Mouse (Mus musculus): ENCODE data around the gene Hist2h2ac.
"Not testable (repeated sequence)": the region's sequence is repeated elsewhere in the genome, so short reads cannot be mapped to it uniquely, and the experiment has no call there.

The Hist2h2ac gene

DNA sequence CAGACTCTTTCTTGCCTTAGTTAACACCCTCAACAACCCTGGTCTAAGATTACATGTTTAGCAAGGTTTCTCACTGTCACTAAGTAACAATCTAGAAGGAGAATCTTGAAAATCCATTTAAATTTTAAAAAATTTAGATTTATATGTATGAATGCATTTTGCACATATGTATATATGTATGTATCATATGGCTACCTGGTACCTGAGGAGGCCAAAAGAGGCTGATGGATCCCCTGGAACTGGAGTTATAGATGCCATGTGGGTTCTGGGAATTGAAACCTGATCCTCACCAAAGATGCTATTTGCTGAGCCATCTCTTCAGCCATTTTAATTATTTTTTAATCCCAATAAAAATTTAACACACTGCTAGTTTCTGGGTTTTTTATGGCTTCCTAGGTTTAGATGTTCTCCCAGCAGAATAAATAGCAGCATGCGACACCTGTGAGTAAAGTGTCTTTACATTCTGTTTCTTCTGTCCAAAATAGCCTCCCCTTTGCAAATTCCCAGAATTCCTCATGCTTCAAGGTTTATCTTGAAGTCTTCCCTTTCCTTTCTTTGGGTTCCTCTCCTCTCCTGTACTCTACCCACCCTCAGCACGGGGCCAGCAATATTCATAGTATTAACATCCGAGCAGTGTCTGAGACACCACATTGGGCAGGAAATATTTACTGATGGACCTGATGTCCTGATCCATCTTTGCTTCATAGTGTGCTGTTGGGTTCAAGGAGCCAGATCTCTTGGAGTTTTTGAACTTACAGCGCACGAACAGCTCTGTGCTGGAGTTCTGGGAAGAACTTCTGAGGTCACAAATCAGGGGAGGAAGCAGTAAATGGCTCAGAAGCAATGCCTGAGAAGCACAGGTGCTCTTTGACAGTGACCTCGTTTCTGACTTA is 27.7 kb upstream of the Hist2h2ac start:
- DNase-seq (ENCODE audit: low spot score), result no peak

DNA sequence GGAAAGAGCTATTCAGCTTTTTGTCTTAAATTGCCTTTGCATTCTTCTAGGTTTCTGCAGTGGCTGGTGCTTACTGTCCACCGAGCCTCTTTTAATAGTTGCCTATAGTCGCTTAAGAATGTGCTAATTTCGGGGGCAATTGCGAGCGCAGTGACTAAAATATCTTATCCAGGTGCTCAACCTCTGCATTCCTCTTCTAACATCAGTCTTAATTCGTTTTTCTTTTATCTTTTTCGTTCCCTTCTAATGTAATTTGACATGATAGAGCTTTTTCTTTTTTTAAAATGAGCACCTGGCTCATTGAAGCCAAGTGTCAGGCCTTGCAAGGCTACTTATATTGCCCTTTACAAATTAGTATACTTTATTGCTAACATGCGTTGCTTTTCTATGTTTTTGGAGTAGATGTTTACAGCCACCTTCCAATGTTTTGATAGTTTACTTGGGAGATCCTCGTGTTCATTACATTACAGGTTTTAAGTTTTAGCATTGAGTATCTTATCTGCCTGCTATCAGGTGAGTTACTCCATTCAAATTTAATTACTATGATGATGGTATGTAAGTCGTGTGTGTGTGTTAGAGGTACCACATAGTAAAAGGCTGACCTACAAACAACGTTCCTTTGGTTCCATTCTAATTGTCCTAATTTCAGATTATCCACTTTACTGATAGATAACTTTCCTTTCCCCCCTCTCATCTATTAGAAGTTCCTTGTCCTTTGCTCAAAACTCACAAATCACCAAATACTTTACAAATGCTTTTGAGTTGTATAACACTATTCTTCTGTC is 26.9 kb upstream of the Hist2h2ac start:
- no peak for DNase-seq (ENCODE audit: low spot score)

DNA sequence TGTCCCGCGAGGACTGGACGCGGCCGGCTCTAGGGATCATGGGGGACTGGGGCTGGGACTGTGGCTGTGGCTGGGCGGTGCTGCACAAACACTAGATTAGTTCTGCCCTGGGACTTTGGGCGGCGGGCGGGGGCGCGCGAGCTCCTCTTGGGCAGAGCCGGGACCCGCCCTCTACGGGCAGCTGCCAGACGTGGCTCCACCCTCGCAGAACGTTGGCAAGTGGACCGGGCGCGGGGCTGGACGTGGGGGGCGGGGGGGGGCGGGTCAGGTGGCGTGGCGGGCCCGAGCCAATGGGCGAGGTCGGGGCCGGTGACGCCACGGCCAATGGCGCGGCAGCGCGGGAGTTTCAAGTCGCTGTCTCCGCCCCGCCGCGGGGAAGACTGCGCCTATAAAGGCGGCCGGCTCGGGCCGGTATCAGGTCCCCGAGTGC is 25.8 kb upstream of the Hist2h2ac start, which contains the start of gene Hist2h3c1:
Gene Hist2h3c1 (plus strand): TSS at position 259 of the 430 bp plus-strand sequence.
- DNase-seq (ENCODE audit: low spot score), result not testable (repeated sequence)

DNA sequence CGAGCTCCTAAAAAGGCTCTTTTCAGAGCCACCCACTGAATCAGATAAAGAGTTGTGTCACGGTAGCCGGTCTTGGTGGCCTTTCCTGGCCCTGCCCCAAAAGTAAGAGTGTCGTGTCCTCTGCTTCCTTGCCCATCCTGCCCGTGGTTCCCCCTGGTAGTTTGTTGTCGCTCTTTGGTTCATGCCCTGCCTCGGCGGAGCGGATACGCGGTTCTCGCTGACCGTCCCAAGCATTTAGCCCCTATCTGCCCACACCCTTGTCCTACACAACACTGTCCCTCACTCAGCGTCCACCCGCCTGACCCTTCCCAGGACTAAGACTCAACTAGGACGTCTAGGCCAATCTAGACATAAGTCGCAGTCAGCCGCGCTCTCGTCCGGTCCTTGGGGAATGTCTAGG is 25.3 kb upstream of the Hist2h2ac start:
- not testable (repeated sequence) for DNase-seq (ENCODE audit: low spot score)

DNA sequence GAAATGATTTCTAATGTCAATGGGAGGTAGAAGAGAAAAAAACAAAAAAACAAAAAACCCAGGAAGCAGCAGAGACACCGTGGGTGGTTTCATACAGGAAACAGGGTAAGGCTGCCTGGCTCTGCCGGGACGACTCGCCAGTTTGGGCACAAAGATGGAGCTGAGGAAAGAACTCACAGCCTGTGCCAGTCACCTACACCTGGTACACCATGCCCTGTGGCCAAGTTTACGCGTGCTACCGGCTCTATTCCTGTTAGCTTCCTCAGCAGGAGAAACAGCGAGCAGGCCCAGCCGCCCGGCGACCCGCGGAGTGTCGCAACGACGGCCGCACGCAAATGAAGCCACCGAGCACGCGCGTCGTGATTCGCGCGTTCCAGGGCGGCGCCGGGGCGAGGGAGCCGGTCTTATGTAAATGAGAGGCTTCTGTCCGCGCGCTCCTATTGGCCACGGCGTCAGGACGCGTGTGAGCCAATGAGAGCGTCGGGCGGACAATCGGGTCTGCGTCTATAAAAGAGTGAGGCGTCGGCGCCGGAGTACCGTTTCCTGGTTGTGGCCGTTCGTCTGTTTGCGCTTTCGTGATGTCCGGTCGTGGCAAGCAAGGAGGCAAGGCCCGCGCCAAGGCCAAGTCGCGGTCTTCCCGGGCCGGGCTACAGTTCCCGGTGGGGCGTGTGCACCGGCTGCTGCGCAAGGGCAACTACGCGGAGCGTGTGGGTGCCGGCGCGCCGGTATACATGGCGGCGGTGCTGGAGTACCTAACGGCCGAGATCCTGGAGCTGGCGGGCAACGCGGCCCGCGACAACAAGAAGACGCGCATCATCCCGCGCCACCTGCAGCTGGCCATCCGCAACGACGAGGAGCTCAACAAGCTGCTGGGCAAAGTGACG is 24.6 kb upstream of the Hist2h2ac start, which contains the start of gene Hist2h2aa1:
Gene Hist2h2aa1 (plus strand): TSS at position 495 of the 884 bp plus-strand sequence.
- peak; percentile 88 for DNase-seq (ENCODE audit: low spot score)

DNA sequence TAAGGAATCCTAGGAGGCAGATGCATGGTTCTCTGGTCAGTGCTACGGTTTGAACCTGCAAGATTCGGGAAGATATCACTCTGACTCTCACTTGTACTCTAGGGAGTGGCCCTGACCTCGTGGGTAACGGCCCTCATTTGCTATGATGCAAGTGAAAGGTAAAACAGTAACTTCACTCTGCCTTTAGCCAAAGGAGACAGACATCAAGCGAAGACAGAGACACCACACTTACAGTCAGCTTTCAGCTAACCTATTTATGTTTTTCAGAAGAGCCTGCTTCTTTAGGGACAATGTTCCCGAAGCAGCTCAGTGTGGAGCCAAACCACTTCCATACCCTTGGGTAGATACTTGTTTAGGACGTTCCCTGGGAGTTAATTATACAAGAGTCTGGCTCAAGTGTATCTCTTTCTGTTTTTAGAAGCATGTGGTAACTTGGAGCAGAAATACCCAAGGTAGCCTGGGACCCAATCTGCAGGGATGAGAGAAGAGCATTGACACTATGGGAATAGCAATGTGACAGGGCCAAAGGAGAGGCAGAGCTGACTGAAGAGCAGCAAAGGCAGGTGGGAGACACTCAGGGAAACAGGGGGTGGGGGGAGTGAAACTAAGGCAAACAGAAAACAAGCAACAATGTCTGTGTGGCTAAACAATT is 23.4 kb upstream of the Hist2h2ac start:
- no peak for DNase-seq (ENCODE audit: low spot score)

DNA sequence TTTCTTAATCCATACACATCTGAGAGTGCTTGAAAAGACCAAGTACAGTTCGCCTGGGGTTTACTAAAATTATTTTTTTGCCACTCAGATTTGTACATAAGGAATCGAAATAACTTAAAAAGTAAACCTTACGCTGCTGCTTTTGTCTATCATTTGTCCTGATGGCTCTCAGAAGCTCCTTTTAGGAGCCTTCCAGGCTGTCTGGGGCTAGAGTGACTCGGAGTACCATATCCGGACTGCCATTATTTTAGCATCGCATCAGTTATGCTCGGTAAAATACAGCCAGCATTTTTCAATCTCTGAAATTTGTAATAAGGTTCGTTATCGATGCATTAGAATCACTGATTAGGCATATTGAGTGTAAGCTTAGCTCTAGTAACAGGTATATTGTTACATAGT is 20.1 kb upstream of the Hist2h2ac start:
- DNase-seq (ENCODE audit: low spot score), result no peak

DNA sequence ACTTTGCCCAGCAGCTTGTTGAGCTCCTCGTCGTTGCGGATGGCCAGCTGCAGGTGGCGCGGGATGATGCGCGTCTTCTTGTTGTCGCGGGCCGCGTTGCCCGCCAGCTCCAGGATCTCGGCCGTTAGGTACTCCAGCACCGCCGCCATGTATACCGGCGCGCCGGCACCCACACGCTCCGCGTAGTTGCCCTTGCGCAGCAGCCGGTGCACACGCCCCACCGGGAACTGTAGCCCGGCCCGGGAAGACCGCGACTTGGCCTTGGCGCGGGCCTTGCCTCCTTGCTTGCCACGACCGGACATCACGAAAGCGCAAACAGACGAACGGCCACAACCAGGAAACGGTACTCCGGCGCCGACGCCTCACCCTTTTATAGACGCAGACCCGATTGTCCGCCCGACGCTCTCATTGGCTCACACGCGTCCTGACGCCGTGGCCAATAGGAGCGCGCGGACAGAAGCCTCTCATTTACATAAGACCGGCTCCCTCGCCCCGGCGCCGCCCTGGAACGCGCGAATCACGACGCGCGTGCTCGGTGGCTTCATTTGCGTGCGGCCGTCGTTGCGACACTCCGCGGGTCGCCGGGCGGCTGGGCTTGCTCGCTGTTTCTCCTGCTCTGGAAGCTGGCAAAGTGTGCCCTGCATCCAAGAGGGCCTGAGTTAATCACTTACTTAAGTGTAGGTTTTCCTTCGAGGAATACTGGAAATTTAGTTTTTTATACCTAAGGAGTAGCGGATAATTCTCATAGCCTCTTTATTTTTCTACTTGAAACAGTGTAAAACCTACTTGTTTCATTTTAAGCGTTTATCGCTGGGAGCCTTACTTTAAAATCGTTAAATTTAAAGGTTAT is 19.5 kb upstream of the Hist2h2ac start, which contains the start of gene Hist2h2aa2:
Gene Hist2h2aa2 (minus strand): TSS at position 328 of the 850 bp plus-strand sequence.
- peak; percentile 97 for DNase-seq (ENCODE audit: low spot score)

DNA sequence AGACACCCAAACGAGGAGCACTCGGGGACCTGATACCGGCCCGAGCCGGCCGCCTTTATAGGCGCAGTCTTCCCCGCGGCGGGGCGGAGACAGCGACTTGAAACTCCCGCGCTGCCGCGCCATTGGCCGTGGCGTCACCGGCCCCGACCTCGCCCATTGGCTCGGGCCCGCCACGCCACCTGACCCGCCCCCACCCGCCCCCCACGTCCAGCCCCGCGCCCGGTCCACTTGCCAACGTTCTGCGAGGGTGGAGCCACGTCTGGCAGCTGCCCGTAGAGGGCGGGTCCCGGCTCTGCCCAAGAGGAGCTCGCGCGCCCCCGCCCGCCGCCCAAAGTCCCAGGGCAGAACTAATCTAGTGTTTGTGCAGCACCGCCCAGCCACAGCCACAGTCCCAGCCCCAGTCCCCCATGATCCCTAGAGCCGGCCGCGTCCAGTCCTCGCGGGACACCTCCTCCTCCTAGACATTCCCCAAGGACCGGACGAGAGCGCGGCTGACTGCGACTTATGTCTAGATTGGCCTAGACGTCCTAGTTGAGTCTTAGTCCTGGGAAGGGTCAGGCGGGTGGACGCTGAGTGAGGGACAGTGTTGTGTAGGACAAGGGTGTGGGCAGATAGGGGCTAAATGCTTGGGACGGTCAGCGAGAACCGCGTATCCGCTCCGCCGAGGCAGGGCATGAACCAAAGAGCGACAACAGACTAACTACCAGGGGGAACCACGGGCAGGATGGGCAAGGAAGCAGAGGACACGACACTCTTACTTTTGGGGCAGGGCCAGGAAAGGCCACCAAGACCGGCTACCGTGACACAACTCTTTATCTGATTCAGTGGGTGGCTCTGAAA is 18.5 kb upstream of the Hist2h2ac start, which contains the start of gene Hist2h3c2:
Gene Hist2h3c2 (minus strand): TSS at position 174 of the 840 bp plus-strand sequence.
- not testable (repeated sequence) for DNase-seq (ENCODE audit: low spot score)

DNA sequence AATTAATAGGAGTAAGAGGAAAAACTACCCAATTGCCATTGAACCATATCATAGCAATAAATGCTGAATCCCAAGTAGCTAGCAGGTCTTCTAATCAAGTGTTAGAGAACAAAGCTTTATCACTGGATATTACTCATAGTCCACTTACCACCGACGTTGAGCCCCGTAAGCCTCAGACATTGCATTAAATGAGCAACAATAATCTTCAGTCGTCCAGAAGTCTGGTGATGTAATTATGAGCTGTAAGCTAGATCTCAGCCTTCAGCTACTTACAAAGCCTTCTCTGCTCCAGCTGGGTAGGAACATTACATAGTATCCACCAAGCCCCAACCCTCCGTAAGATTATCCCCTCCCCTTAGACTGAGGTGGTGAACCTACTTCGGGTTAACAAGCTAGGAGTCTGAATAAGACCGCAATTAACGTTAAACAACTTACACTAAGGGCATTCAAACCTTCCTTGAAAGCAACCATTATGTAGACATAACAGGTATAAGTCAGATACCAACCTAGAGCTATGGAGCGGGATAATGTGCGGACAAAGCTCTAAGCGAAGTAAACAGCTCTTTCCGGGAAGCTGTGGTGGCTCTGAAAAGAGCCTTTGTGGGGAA is 17.3 kb upstream of the Hist2h2ac start:
- DNase-seq (ENCODE audit: low spot score), result no peak

DNA sequence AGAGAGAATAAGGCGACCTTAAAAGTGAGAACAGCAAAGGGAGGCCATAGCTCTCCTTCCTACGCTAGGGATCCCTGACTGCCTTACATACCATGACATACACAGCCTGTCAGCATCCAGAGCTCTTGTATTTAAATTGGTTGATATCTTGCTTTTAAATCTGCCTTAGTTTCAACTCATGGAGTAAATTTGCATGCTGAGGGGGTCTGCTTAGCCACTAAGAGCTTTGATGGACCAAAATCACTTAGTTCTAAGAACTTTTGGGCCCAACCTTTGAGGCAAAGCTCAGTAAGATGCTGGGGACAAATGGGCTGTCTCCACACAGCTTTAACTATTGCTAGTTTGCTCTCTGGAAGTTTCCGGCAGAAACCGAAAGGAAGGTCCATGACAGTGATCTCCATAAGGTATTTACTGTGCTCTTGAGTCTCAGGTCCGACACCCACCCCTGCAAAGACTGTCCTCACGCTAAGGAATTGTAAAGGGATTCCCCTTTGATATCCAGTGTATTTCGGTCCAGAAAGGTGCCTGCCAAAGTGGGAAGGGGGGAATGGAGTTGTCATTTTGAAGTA is 16.7 kb upstream of the Hist2h2ac start:
- no peak for DNase-seq (ENCODE audit: low spot score)

DNA sequence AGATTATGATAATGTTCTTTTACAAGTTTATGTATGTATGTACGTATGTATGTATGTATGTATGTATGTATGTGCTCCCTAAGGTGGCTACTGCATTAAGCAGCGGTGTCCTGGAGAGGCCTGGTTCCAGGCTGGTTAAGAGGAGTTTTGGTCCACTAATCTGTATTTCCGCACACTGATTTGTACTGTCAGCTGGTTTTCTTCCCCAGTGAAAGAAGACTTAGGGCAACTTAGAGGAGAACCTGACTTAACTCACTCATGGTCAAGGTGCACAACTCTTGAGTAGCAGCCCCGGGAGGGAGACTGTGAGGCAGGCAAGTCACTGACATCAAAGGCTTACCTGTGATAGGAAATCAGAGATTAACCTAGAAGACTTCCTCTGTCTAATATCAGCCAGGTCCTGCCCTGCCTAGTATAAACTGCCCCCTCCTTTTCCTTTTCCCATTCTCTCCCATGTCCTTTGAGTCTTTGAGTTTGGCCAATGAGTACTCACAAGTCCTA is 16.2 kb upstream of the Hist2h2ac start:
- DNase-seq (ENCODE audit: low spot score), result no peak

DNA sequence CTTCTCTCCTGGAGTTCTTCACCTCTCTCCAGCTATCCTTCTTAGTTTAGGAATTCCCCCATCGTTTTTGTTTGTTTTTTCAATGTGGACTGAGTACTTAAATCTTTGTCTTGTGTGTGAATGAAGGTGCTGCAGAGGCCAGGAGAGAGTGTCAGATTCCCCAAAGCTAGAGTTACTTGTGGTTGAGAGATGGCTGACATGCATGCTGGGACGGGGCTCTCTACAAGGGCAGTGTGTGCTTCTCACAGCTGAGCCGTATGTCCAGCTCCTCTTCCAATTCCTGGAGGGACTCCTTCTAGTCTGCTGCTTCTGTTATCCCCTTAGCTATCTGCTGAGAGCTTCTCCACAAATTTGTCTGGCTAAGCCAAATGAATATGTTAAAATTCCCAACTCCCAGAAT is 15.2 kb upstream of the Hist2h2ac start:
- no peak for DNase-seq (ENCODE audit: low spot score)

DNA sequence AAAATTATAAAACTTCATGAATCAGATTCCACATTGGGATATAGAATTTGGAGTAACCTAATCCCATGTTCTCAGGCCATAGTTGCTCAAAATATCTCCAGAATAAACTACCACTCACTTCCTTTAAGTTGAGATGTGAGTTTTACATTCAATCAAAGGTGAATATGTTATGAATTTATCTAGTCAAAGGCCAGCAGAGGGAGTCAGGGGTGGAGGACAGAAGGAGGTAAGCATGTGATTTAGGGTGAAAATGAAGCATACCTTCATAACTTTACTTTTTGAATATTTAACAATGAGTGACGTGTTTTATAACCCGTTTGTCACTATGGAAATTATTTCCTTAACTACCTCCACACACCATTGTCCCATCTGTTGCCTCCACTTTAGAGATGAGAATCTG is 14.2 kb upstream of the Hist2h2ac start:
- no peak for DNase-seq (ENCODE audit: low spot score)

DNA sequence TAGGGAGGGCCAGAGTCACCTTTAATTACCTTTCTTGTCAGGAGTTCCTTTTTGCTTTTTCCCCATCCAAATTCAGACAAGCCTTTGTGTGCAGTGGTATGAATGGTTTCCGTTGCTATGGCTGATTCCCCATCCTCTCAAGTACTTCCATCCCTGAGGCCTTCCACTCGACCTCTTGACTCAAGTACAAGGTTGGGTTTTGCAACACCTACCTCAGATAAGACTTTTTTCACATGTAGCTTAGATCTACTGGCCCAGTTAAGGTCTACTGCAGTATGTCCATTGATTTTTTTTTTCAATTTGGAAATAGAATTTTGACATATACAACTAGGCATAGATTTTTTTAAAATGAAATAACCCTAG is 11.1 kb upstream of the Hist2h2ac start:
- DNase-seq (ENCODE audit: low spot score), result peak; percentile 76

DNA sequence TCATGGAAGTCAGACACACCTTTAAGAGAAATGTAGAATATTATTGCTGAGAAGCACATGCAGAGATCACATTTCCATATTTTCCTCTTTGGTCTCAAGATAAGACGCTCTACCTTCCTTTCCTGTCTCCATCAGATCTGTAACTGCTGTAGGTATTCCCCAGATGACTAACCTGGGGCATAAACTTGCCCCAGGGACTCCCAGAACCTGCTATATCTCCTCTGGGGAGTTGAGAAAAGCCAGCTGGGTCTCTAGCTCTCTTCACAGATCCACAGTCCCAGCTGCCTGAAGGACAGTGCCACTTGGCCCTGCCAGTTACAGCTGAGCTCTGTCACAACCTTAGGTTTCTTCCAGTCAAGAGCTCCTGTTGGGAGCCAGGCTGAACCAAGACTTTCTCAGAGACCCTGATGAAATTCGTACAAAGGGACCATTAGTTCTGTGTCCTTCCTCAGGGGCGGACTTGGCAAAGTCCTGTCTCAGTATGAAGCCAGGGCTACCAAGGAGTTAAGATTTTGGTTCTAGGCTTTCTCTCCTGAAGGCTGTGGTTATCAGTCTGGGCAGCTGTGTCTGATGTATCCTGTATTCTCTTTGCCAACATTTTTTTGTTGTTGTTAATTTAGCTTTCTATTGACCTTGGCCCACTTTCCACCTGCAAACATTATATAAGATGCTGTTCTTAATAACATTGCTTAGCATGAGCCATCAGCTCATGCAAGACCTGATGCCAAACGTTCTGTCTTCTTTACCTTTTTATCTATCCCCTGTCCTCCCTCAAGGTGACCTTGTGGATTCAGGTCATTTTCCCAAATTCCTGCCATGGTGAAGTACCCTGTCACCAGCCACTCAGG is 10.5 kb upstream of the Hist2h2ac start:
- DNase-seq (ENCODE audit: low spot score), result no peak

DNA sequence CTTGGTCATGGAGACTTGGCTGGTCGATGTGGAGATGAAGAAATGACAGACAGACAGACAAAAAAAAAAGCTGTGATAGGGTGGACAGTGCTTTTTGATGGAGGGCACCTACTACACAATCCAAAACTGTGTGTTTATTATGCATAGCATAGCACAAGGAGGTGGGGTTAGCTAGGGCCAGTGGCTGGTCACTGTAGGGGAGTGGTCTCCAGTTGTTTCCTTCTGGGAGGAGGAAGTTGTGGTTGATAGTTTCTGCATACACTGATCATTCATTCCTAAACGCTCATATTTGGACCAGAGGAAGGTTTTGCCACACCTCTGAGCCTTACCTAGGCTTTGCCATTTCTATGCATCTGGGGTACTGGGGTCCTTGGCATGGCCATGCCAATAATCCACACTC is 9.7 kb upstream of the Hist2h2ac start:
- no peak for DNase-seq (ENCODE audit: low spot score)
